Mouse (Mus musculus) MEL (cell line): ENCODE data around the gene Gli1. TPM values are rescaled to one million over a fixed set of nuclear protein-coding genes. Genes with fewer than 3 reads are reported as not detected.
A peak's percentile ranks its signal among the peaks of the same experiment; 100 is the strongest.

Source experiments
- DNase-seq: peaks from one replicate; pipeline ENCODE4 v3.0.0; 2011; ENCODE audit warnings: low read depth, low spot score
- H3K27ac ChIP-seq: 2 replicates; pipeline ENCODE4 v1.5.1; 2012; ENCODE audit warnings: low read depth, mild to moderate bottlenecking, control low read depth, low read length, moderate library complexity; ENCODE audit not compliant: control insufficient read depth
- H3K27me3 ChIP-seq, 2 experiments: fragments of 150-350 bp in 1 of 2; sonication (generic) in 1 of 2; 2 replicates each; pipeline ENCODE4 v1.6.1; 2012; ENCODE audit warnings: low read length in 2 of 2, mild to moderate bottlenecking in 2 of 2, improper control_type of control experiment in 1 of 2, moderate library complexity in 1 of 2; ENCODE audit not compliant: insufficient read depth in 2 of 2, control insufficient read depth in 1 of 2
- H3K36me3 ChIP-seq, 2 experiments: 2 replicates each; pipeline ENCODE4 v1.6.1; 2012 to 2014; ENCODE audit warnings: low read length in 2 of 2, improper control_type of control experiment in 1 of 2, inconsistent platforms in 1 of 2, mild to moderate bottlenecking in 1 of 2; ENCODE audit not compliant: insufficient read depth in 2 of 2, control insufficient read depth in 1 of 2
- H3K4me1 ChIP-seq, 2 experiments: fragments of 150-350 bp in 1 of 2; sonication (generic) in 1 of 2; 2 replicates each; pipeline ENCODE4 v1.6.1; 2012; ENCODE audit warnings: low read length in 2 of 2, improper control_type of control experiment in 1 of 2, mild to moderate bottlenecking in 1 of 2; ENCODE audit not compliant: insufficient read depth in 2 of 2, control insufficient read depth in 1 of 2
- H3K4me3 ChIP-seq, 2 experiments: fragments of 150-350 bp in 1 of 2; sonication (generic) in 1 of 2; 2 replicates each; pipeline ENCODE4 v1.5.1; 2012; ENCODE audit warnings: low read depth in 2 of 2, low read length in 2 of 2, mild to moderate bottlenecking in 2 of 2, moderate library complexity in 2 of 2, control low read depth in 1 of 2, improper control_type of control experiment in 1 of 2; ENCODE audit not compliant: control insufficient read depth in 1 of 2, insufficient read depth in 1 of 2
- H3K79me2 ChIP-seq: 2 replicates; pipeline ENCODE4 v1.6.1; 2012; ENCODE audit warnings: mild to moderate bottlenecking, low read length, moderate library complexity; ENCODE audit not compliant: control insufficient read depth, poor library complexity, insufficient read depth
- H3K9ac ChIP-seq: 2 replicates; pipeline ENCODE4 v1.6.1; 2012; ENCODE audit warnings: low read depth, mild to moderate bottlenecking, control low read depth, low read length, moderate library complexity; ENCODE audit not compliant: control insufficient read depth, poor library complexity, severe bottlenecking
- H3K9me3 ChIP-seq: fragments of 150-350 bp; sonication (generic); replicated peaks from 2 replicates; pipeline ENCODE4 v1.6.1; 2012; ENCODE audit warnings: mild to moderate bottlenecking, low read length, improper control_type of control experiment, moderate library complexity; ENCODE audit not compliant: insufficient read depth
- BHLHE40 ChIP-seq: IDR thresholded peaks from 2 replicates; pipeline ENCODE4 v1.6.1; 2012; ENCODE audit warnings: low read depth, mild to moderate bottlenecking, inconsistent platforms, low read length, improper control_type of control experiment, borderline replicate concordance
- E2F4 ChIP-seq: IDR thresholded peaks from 2 replicates; pipeline ENCODE4 v1.6.1; 2011; ENCODE audit warnings: low read depth, low read length, improper control_type of control experiment, borderline replicate concordance
- ETS1 ChIP-seq: IDR thresholded peaks from 2 replicates; pipeline ENCODE4 v1.6.1; 2012; ENCODE audit warnings: low read depth, mild to moderate bottlenecking, inconsistent platforms, low read length, improper control_type of control experiment, moderate library complexity
- GATA1 ChIP-seq: IDR thresholded peaks from 2 replicates; pipeline ENCODE4 v1.6.1; 2011; ENCODE audit warnings: low read depth, low read length, improper control_type of control experiment
- MXI1 ChIP-seq: IDR thresholded peaks from 2 replicates; pipeline ENCODE4 v1.6.1; 2011; ENCODE audit warnings: mild to moderate bottlenecking, low read depth, low read length, improper control_type of control experiment
- MYB ChIP-seq: IDR thresholded peaks from 2 replicates; pipeline ENCODE4 v1.6.1; 2011; ENCODE audit warnings: mild to moderate bottlenecking, low read depth, low read length, improper control_type of control experiment
- MYC ChIP-seq: IDR thresholded peaks from 2 replicates; pipeline ENCODE4 v1.6.1; 2011; ENCODE audit warnings: low read depth, mild to moderate bottlenecking, low read length, improper control_type of control experiment, moderate library complexity
- POLR2A ChIP-seq, 2 experiments: IDR thresholded peaks; 2 replicates each; pipeline ENCODE4 v1.6.1; 2011 to 2012; ENCODE audit warnings: low read length in 2 of 2, mild to moderate bottlenecking in 2 of 2, control low read depth in 1 of 2, improper control_type of control experiment in 1 of 2, low read depth in 1 of 2, moderate library complexity in 1 of 2; ENCODE audit not compliant: control insufficient read depth in 1 of 2, insufficient read depth in 1 of 2, poor library complexity in 1 of 2
- POLR2AphosphoS2 ChIP-seq: IDR thresholded peaks from 2 replicates; pipeline ENCODE4 v1.6.1; 2011; ENCODE audit warnings: low read length, improper control_type of control experiment
- POLR2AphosphoS5 ChIP-seq: IDR thresholded peaks from 2 replicates; pipeline ENCODE4 v1.6.1; 2012; ENCODE audit warnings: low read depth, borderline replicate concordance, mild to moderate bottlenecking, inconsistent platforms, low read length, moderate library complexity, mixed read lengths
- RAD21 ChIP-seq: IDR thresholded peaks from 2 replicates; pipeline ENCODE4 v1.6.1; 2011; ENCODE audit warnings: mild to moderate bottlenecking, low read depth, low read length, improper control_type of control experiment
- SMC3 ChIP-seq: IDR thresholded peaks from 2 replicates; pipeline ENCODE4 v1.6.1; 2011; ENCODE audit warnings: low read depth, low read length, improper control_type of control experiment
- TCF12 ChIP-seq: IDR thresholded peaks from 2 replicates; pipeline ENCODE4 v1.6.1; 2014; ENCODE audit warnings: low read depth, mild to moderate bottlenecking, inconsistent platforms, low read length, improper control_type of control experiment, moderate library complexity
- UBTF ChIP-seq: IDR thresholded peaks from 2 replicates; pipeline ENCODE4 v1.6.1; 2012; ENCODE audit warnings: low read depth, mild to moderate bottlenecking, inconsistent platforms, low read length, improper control_type of control experiment, moderate library complexity, borderline replicate concordance; ENCODE audit not compliant: insufficient read depth
- USF1 ChIP-seq: IDR thresholded peaks from 2 replicates; pipeline ENCODE4 v1.6.1; 2014; ENCODE audit warnings: low read depth, mild to moderate bottlenecking, inconsistent platforms, low read length, improper control_type of control experiment, moderate library complexity
- USF2 ChIP-seq, 2 experiments: IDR thresholded peaks; 2 replicates each; pipeline ENCODE4 v1.6.1; 2011 to 2012; ENCODE audit warnings: improper control_type of control experiment in 2 of 2, low read length in 2 of 2, borderline replicate concordance in 1 of 2, inconsistent platforms in 1 of 2, low read depth in 1 of 2, mild to moderate bottlenecking in 1 of 2; ENCODE audit not compliant: insufficient read depth in 1 of 2
- ZC3H11A ChIP-seq: IDR thresholded peaks from 2 replicates; pipeline ENCODE4 v1.6.1; 2012; ENCODE audit warnings: low read depth, mild to moderate bottlenecking, inconsistent platforms, low read length, improper control_type of control experiment
- ZMIZ1 ChIP-seq: IDR thresholded peaks from 2 replicates; pipeline ENCODE4 v1.6.1; 2012; ENCODE audit warnings: low read depth, mild to moderate bottlenecking, inconsistent platforms, low read length, improper control_type of control experiment, moderate library complexity
- polyA plus RNA-seq, 2 experiments: library from polyadenylated mRNA; stranded (reverse) in 1 of 2; unstranded in 1 of 2; fragments of >175 nt in 1 of 2; fragments of >200 nt in 1 of 2; gene quantifications; 2 replicates each; pipeline versions ENCODE4 v1.2.1 to v1.2.4; 2012; ENCODE audit warnings: low replicate concordance in 2 of 2, low read depth in 1 of 2; ENCODE audit not compliant: insufficient read length in 2 of 2, insufficient read depth in 1 of 2, missing spikeins in 1 of 2
- total RNA-seq: library from RNA; depleted of rRNA; stranded (reverse); fragments of 300-350 nt; gene quantifications from 2 replicates; pipeline ENCODE4 v1.2.3, GENCODE M21; 2012

The Gli1 gene
- total and polyA plus RNA-seq, 3 experiments, result 1.3 to 8.0 TPM; not detected in 1

- H3K27ac ChIP-seq, result no peak overlapping the region
- peaks cover 25% of the 10 kb centered on the region for H3K79me2 ChIP-seq
- DNase-seq, result no peak
- no peaks in the 10 kb centered on the region for H3K9me3 ChIP-seq
- H3K4me1 ChIP-seq, result peaks cover 0 to 14% of the 10 kb centered on the region in 2 experiments; a peak in 2 of 4 replicates
- H3K4me3 ChIP-seq, result no peak overlapping the region
- TF ChIP-seq POLR2A (IDR thresholded peaks at IDR 0.05; ENCODE audit: control insufficient read depth in 1 of 2, insufficient read depth in 1 of 2, low read depth in 1 of 2, low read length in 2 of 2, poor library complexity in 1 of 2), result peak; percentile 6 to 54; a peak in 2 of 4 replicates
- TF ChIP-seq E2F4, result no peak
- TF ChIP-seq POLR2AphosphoS5, result peak; percentile 75
- no peak for TF ChIP-seq RAD21
- TF ChIP-seq ETS1, result 0 out of 2 replicates have a peak, but pooled peaks have one; percentile 11
- peak; percentile 19; the same call in 1 of the 2 replicates for TF ChIP-seq BHLHE40
- TF ChIP-seq TCF12, result 0 out of 2 replicates have a peak, but pooled peaks have one; percentile 15
- TF ChIP-seq ZC3H11A, result no peak
- peak; percentile 32 for TF ChIP-seq SMC3
- TF ChIP-seq POLR2AphosphoS2, result peak; percentile 94
- TF ChIP-seq ZMIZ1, result peak; percentile 93
- peak; percentile 42; the same call in 1 of the 2 replicates for TF ChIP-seq MYB
- no peak for TF ChIP-seq MYC
- no peak for TF ChIP-seq GATA1
- no peak for TF ChIP-seq UBTF
- TF ChIP-seq, all 39 proteins: peak for 9
- Histone ChIP-seq H3K27me3 (no peaks in the 10 kb centered on the region), H3K36me3 (peaks cover 15 to 27% of the 10 kb centered on the region in 2 experiments), H3K9ac (no peak overlapping the region)
These were observed 45.6 kb downstream of the Gli1 start for GRCm38 (mm10) chr10:127295986-127296794.

- H3K79me2 ChIP-seq, result peaks cover 32% of the 10 kb centered on the region
- H3K4me1 ChIP-seq, result peaks cover 0 to 16% of the 10 kb centered on the region in 2 experiments; a peak in 2 of 4 replicates
- H3K9ac ChIP-seq, result no peak overlapping the region
- H3K27me3 ChIP-seq, result no peaks in the 10 kb centered on the region
- H3K27ac ChIP-seq, result peak overlapping the region; percentile 49
- peak in 1 of 2 experiments; percentile 55; a peak in 2 of 4 replicates for TF ChIP-seq POLR2A (IDR thresholded peaks at IDR 0.05; ENCODE audit: control insufficient read depth in 1 of 2, insufficient read depth in 1 of 2, low read depth in 1 of 2, low read length in 2 of 2, poor library complexity in 1 of 2)
- peak; percentile 17; the same call in 1 of the 2 replicates for TF ChIP-seq ZMIZ1
- no peak for TF ChIP-seq MXI1
- no peak for TF ChIP-seq USF1
- TF ChIP-seq USF2 (IDR thresholded peaks at IDR 0.05; ENCODE audit: borderline replicate concordance in 1 of 2, insufficient read depth in 1 of 2, low read depth in 1 of 2, low read length in 2 of 2), result no peak
- peak; percentile 71 for TF ChIP-seq POLR2AphosphoS2
- TF ChIP-seq SMC3, result peak; percentile 13; the same call in 1 of the 2 replicates
- H3K9me3 ChIP-seq, result no peaks in the 10 kb centered on the region
- H3K4me3 ChIP-seq, result no peak overlapping the region
- DNase-seq, result no peak
- H3K36me3 ChIP-seq, result peaks cover 16 to 18% of the 10 kb centered on the region in 2 experiments
These were observed 46.8 kb downstream of the Gli1 start for GRCm38 (mm10) chr10:127294895-127295510.
